Mouse (Mus musculus): ENCODE measurements around the gene Ankrd33b. TPM values are rescaled to one million over a fixed set of nuclear protein-coding genes. Genes with fewer than 3 reads are reported as not detected.

The Ankrd33b gene
- polyA plus RNA-seq, 1 experiment from 2014 or later: 0.20 TPM

GRCm38 (mm10) chr15:31248882-31249281, 118.6 kb downstream of the Ankrd33b start:
- Histone ChIP-seq H3K4me2 (no peak overlapping the region), H3K4me3 (replicated peaks) (no peak overlapping the region), H3K27ac (peak overlapping the region; percentile 75), H3K36me3 (no peaks in the 10 kb centered on the region; the same call in 1 of the 2 replicates), H3K9ac (replicated peaks) (no peak overlapping the region), H3K4me1 (replicated peaks) (peaks cover 46% of the 10 kb centered on the region), H3K27me3 (no peaks in the 10 kb centered on the region), H3K9me3 (no peaks in the 10 kb centered on the region)
- no peak for ATAC-seq (ENCODE audit: insufficient number of reproducible peaks, insufficient read depth, low FRiP score, low TSS enrichment, low read depth)
- WGBS: 51% methylated on average over 7 of the region's 7 CpGs

- Histone ChIP-seq H3K36me3 (peaks cover 3% of the 10 kb centered on the region), H3K27ac (no peak overlapping the region), H3K4me2 (no peak overlapping the region), H3K4me3 (replicated peaks) (no peak overlapping the region), H3K9me3 (peaks cover under 1% of the 10 kb centered on the region; the same call in 1 of the 2 replicates), H3K4me1 (replicated peaks) (peaks cover 46% of the 10 kb centered on the region), H3K9ac (replicated peaks) (no peak overlapping the region), H3K27me3 (no peaks in the 10 kb centered on the region)
- no peak for ATAC-seq (ENCODE audit: insufficient number of reproducible peaks, insufficient read depth, low FRiP score, low TSS enrichment, low read depth)
- 67% methylated on average over 9 of the region's 9 CpGs for WGBS
Observed at GRCm38 (mm10) chr15:31247035-31247434, 120.5 kb downstream of the Ankrd33b start.

GRCm38 (mm10) chr15:31245934-31246333, 121.6 kb downstream of the Ankrd33b start:
- peaks cover 42% of the 10 kb centered on the region for H3K4me1 ChIP-seq (replicated peaks)
- H3K4me3 ChIP-seq (replicated peaks): no peak overlapping the region
- no peak for ATAC-seq (ENCODE audit: insufficient number of reproducible peaks, insufficient read depth, low FRiP score, low TSS enrichment, low read depth)
- no peak overlapping the region for H3K9ac ChIP-seq (replicated peaks)
- H3K36me3 ChIP-seq: peaks cover 13% of the 10 kb centered on the region
- H3K27me3 ChIP-seq: no peaks in the 10 kb centered on the region
- WGBS: 74% methylated on average over 9 of the region's 9 CpGs
- peaks cover 6% of the 10 kb centered on the region; the same call in 1 of the 2 replicates for H3K9me3 ChIP-seq
- no peak overlapping the region for H3K27ac ChIP-seq
- no peak overlapping the region for H3K4me2 ChIP-seq

GRCm38 (mm10) chr15:31244696-31245445, 122.7 kb downstream of the Ankrd33b start:
- peaks cover 23% of the 10 kb centered on the region for H3K36me3 ChIP-seq
- peaks cover 31% of the 10 kb centered on the region for H3K4me1 ChIP-seq (replicated peaks)
- H3K4me2 ChIP-seq: no peak overlapping the region
- H3K4me3 ChIP-seq (replicated peaks): no peak overlapping the region
- WGBS: 88% methylated on average over 17 of the region's 17 CpGs
- no peaks in the 10 kb centered on the region for H3K27me3 ChIP-seq
- H3K9me3 ChIP-seq: peaks cover 6% of the 10 kb centered on the region; the same call in 1 of the 2 replicates
- no peak overlapping the region for H3K9ac ChIP-seq (replicated peaks)
- ATAC-seq (ENCODE audit: insufficient number of reproducible peaks, insufficient read depth, low FRiP score, low TSS enrichment, low read depth): no peak
- no peak overlapping the region for H3K27ac ChIP-seq

GRCm38 (mm10) chr15:31243260-31243659, 124.3 kb downstream of the Ankrd33b start:
- Histone ChIP-seq H3K4me1 (replicated peaks) (peaks cover 22% of the 10 kb centered on the region), H3K27me3 (no peaks in the 10 kb centered on the region), H3K27ac (no peak overlapping the region), H3K4me3 (replicated peaks) (no peak overlapping the region), H3K9me3 (peaks cover 6% of the 10 kb centered on the region; the same call in 1 of the 2 replicates), H3K36me3 (peaks cover 35% of the 10 kb centered on the region), H3K9ac (replicated peaks) (no peak overlapping the region), H3K4me2 (no peak overlapping the region)
- 79% methylated on average over 10 of the region's 10 CpGs for WGBS
- no peak for ATAC-seq (ENCODE audit: insufficient number of reproducible peaks, insufficient read depth, low FRiP score, low TSS enrichment, low read depth)

Other genes with a start within 250 kb of the Ankrd33b start
- 66.3 and 68.8 TPM in 2 replicates for gene Dap, start 143.4 kb downstream of the Ankrd33b start, polyA plus RNA-seq (2016; fragmentation: Nextera tagmentation; extraction: Ambion mirVana)
- gene Ropn1l, start 86.0 kb upstream of the Ankrd33b start, polyA plus RNA-seq (2016; fragmentation: Nextera tagmentation; extraction: Ambion mirVana): 2.3 and 3.6 TPM in 2 replicates
- gene March6, start 163.3 kb upstream of the Ankrd33b start, polyA plus RNA-seq (2016; fragmentation: Nextera tagmentation; extraction: Ambion mirVana): 40.7 and 41.8 TPM in 2 replicates
- 0.55 and 0.65 TPM in 2 replicates for gene Cmbl, start 197.7 kb upstream of the Ankrd33b start, polyA plus RNA-seq (2016; fragmentation: Nextera tagmentation; extraction: Ambion mirVana)
- 585 and 607 TPM in 2 replicates for gene Cct5, start 234.1 kb upstream of the Ankrd33b start, polyA plus RNA-seq (2016; fragmentation: Nextera tagmentation; extraction: Ambion mirVana)
- gene Fam173b, start 234.1 kb upstream of the Ankrd33b start, polyA plus RNA-seq (2016; fragmentation: Nextera tagmentation; extraction: Ambion mirVana): 11.2 and 11.9 TPM in 2 replicates

Measured in limb, embryonic 12.5 days (tissue).